Mouse (Mus musculus) thymus, adult 2 months (tissue): Measurements from ENCODE around the gene Tmem248. TPM values are rescaled to one million over a fixed set of nuclear protein-coding genes. Genes with fewer than 3 reads are reported as not detected.

Experiments
- DNase-seq: peaks from one replicate; pipeline ENCODE4 v3.0.0; 2021
- H3K27ac ChIP-seq: fragments of 200-500 bp; 2 replicates; pipeline ENCODE4 v1.5.1; 2012; ENCODE audit warnings: low read length, control low read depth; ENCODE audit not compliant: control insufficient read depth, insufficient read depth
- H3K27me3 ChIP-seq: fragments of 200-500 bp; 2 replicates; pipeline ENCODE4 v1.6.1; 2012; ENCODE audit warnings: mild to moderate bottlenecking, low read length, moderate library complexity, mixed read lengths; ENCODE audit not compliant: control insufficient read depth, insufficient read depth
- H3K36me3 ChIP-seq: fragments of 200-500 bp; 2 replicates; pipeline ENCODE4 v1.6.1; 2012; ENCODE audit warnings: mild to moderate bottlenecking, low read length, moderate library complexity; ENCODE audit not compliant: control insufficient read depth, insufficient read depth
- H3K4me1 ChIP-seq: fragments of 200-500 bp; replicated peaks from 2 replicates; pipeline ENCODE4 v1.6.1; 2012; ENCODE audit warnings: low read length; ENCODE audit not compliant: control insufficient read depth, insufficient read depth
- H3K4me3 ChIP-seq: fragments of 200-500 bp; 2 replicates; pipeline ENCODE4 v1.5.1; 2012; ENCODE audit warnings: mild to moderate bottlenecking, low read length, control low read depth, moderate library complexity; ENCODE audit not compliant: control insufficient read depth, insufficient read depth
- CTCF ChIP-seq: fragments of 200-500 bp; IDR thresholded peaks from 2 replicates; pipeline ENCODE4 v1.5.1; 2012; ENCODE audit warnings: mild to moderate bottlenecking, control low read depth, low read length, moderate library complexity, borderline replicate concordance; ENCODE audit not compliant: control insufficient read depth, poor library complexity, insufficient read depth; ENCODE audit errors: extremely low read depth
- POLR2A ChIP-seq: fragments of 200-500 bp; IDR thresholded peaks from 2 replicates; pipeline ENCODE4 v1.6.1; 2012; ENCODE audit warnings: mild to moderate bottlenecking, low read length, control low read depth, moderate library complexity; ENCODE audit not compliant: control insufficient read depth, poor library complexity, insufficient read depth; ENCODE audit errors: extremely low read depth
- WGBS: fragments of 180-500 bp; shearing (Covaris S2); methylation state at CpG from one replicate; pipeline ENCODE4 v1.1.7; 2018; 5-methylcytosine and 5-hydroxymethylcytosine counted together
- polyA plus RNA-seq: library from polyadenylated mRNA; depleted of rRNA; stranded (reverse); fragments of >200 nt; gene quantifications from 2 replicates; pipeline ENCODE4 v1.2.3, GENCODE M21; 2012; rRNA removed

Tmem248 gene
- 31.8 and 44.4 TPM in 2 replicates for polyA plus RNA-seq

- WGBS: 89% methylated on average over 7 of the region's 7 CpGs
These were observed at the start of gene Tmem248 for GRCm38 (mm10) chr5:130216781-130217180. Gene Tmem248, plus strand, starts transcription at chr5:130217081.

DNA sequence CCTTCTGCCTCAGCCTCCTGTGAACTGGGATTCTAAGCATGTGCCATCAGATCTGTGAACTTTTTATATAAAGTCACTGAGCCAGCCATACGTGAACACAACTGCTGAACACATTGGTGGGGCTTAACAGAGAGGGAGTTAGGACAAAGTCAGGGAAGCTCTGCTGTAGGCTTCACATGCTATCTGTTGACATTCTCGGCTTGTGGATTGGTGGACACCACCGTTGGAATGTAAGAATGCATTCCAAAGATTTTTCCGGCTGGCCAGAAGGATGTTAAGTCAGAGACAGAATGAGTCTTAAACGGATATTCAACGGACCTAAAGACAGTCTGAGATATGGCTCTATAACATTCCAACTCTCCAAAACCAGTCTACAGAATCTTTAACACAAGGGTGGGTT lies 47.8 kb upstream of the Tmem248 start:
- no peaks in the 10 kb centered on the region for H3K36me3 ChIP-seq
- H3K27me3 ChIP-seq: no peaks in the 10 kb centered on the region
- TF ChIP-seq POLR2A: no peak
- TF ChIP-seq CTCF: no peak
- no peak overlapping the region for H3K4me3 ChIP-seq
- peaks cover 11% of the 10 kb centered on the region for H3K4me1 ChIP-seq
- DNase-seq: no peak
- H3K27ac ChIP-seq: no peak overlapping the region
- WGBS: 76% methylated on average over 6 of the region's 6 CpGs

More at GRCm38 (mm10) chr5:130216781-130217180, at the start of gene Tmem248:
- Histone ChIP-seq H3K27me3 (no peaks in the 10 kb centered on the region), H3K27ac (no peak within 1 kb of the TSS), H3K4me1 (no peaks in the 10 kb centered on the region; the same call in 1 of the 2 replicates), H3K36me3 (peaks cover 9% of the 10 kb centered on the region; the same call in 1 of the 2 replicates), H3K4me3 (no peak within 1 kb of the TSS)
- TF ChIP-seq POLR2A (no peak), CTCF (no peak)
- no peak for DNase-seq

- Histone ChIP-seq H3K27ac (peak overlapping the region; percentile 42; the same call in 1 of the 2 replicates), H3K27me3 (no peaks in the 10 kb centered on the region), H3K4me3 (peak overlapping the region; percentile 66), H3K4me1 (peaks cover 11% of the 10 kb centered on the region), H3K36me3 (no peaks in the 10 kb centered on the region)
- 27% methylated on average over 6 of the region's 6 CpGs for WGBS
- DNase-seq: no peak
- TF ChIP-seq POLR2A (no peak), CTCF (no peak)
These were observed 46.0 kb upstream of the Tmem248 start for GRCm38 (mm10) chr5:130170666-130171422.

DNA sequence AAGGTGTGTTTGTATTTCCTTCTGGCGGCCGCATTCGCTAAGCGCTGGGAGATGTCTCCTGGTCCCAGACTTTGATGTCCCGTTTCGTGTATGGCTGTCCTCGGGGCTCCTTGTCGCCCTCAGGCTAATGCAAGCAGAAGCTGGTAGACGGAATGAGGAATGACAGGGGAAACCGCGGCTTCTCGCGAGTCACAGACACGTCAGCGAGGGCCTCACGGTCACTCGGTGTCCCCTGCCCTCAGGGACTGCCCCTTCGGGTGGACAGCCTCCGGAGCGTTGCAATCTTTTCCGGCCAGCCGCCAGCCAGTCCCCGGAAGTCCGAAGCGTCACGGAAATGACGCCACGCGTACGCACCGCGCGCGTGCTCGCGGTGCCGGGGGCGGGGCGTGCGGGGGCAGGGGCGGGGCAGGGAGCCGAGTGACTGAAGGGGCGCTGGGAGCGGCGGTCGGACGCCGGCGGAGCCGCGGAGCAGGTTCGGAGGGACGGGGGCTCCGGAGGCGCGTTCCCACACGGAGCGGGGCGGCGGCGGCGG lies 45.4 kb upstream of the Tmem248 start, which contains the start of gene Rabgef1:
TSS of gene Rabgef1 (plus strand) at position 376 of the 532 bp plus-strand sequence.
- peak; percentile 87 for DNase-seq
- Histone ChIP-seq H3K4me3 (peak within 1 kb of the TSS; percentile 66), H3K27ac (peak within 1 kb of the TSS; percentile 42; the same call in 1 of the 2 replicates)

DNA sequence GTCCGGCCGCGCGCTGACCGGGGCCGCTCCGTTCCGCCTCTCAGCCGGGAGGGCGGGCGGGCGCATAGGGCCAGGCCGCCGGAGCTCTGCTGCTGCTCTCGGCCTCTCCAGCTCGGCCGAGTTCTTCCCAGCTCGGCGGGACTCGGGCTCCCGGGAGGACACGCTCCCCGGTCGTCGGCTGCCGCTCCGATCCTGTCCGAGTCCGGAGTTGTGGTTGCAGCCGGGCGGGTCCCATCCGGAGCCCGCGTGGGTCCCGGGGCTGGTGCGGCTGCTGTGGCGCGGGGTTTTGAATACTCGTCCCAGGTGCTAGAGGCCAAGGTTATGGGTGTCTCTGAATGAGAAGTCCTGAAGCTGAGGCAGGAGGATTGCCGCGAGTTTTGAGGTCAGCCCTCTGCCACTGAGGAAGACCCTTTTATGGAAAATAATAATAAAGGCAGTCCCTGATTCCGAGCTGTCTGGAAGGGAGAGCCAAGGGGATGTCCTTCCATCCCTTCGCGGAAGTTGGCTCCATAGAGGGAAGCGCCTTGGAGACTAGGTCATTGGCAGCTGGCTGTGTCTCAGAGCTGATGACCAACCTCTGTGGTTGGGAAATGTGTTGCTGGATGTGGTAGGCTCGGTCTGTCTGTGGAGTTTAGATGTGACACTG lies 44.8 kb upstream of the Tmem248 start:
- Histone ChIP-seq H3K27ac (no peak overlapping the region), H3K4me3 (peak overlapping the region; percentile 66), H3K27me3 (no peaks in the 10 kb centered on the region), H3K36me3 (no peaks in the 10 kb centered on the region), H3K4me1 (peaks cover 11% of the 10 kb centered on the region)
- peak; percentile 44 for DNase-seq
- WGBS: under 1% methylated on average over 46 of the region's 46 CpGs
- TF ChIP-seq POLR2A: no peak
- no peak for TF ChIP-seq CTCF

More for the DNA sequence above, 45.4 kb upstream of the Tmem248 start, which contains the start of gene Rabgef1:
- Histone ChIP-seq H3K27me3 (no peaks in the 10 kb centered on the region), H3K36me3 (no peaks in the 10 kb centered on the region), H3K4me1 (peaks cover 11% of the 10 kb centered on the region)
- TF ChIP-seq CTCF: no peak
- TF ChIP-seq POLR2A: peak; percentile 95
- whole genome bisulfite sequencing: under 1% methylated on average over 62 of the region's 62 CpGs

DNA sequence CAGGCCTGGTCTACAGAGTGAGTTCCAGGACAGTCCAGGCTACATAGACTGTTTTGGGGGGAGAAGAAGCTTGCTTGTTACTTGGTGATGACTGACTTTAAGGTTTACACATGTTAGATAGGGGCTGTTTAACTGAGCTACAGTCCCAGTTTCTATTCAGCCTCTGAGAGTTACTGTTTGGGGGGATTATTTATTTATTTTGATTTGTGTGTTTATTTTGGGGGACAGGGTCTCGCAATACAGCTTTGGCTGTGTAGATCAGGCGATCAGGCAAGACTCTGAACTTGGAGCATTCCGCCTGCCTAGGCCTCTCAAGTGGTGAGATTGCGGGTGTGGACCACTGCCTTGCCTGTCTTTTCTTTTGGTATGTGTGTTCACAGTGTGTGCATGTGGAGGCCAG lies 43.9 kb upstream of the Tmem248 start:
- Histone ChIP-seq H3K36me3 (no peaks in the 10 kb centered on the region), H3K4me3 (no peak overlapping the region), H3K27me3 (no peaks in the 10 kb centered on the region), H3K27ac (no peak overlapping the region), H3K4me1 (peaks cover 11% of the 10 kb centered on the region)
- TF ChIP-seq POLR2A (no peak), CTCF (no peak)
- 89% methylated on average over 4 of the region's 4 CpGs for WGBS
- no peak for DNase-seq
